Mouse (Mus musculus): ENCODE measurements at regions not wholly inside any gene's neighbourhood (a gene's known extent, or its start where the extent isn't known, plus 50 kb on each side); places are given as distances from the start of the nearest gene placed in this dataset.

- H3K9ac ChIP-seq (ENCODE audit: low read length): no peak overlapping the region
- H3K4me1 ChIP-seq (replicated peaks; ENCODE audit: control insufficient read depth, insufficient read depth, low read length): no peaks in the 10 kb centered on the region; the same call in 1 of the 2 replicates
- H3K4me3 ChIP-seq (ENCODE audit: low read length): no peak overlapping the region
- no peaks in the 10 kb centered on the region for H3K27me3 ChIP-seq (ENCODE audit: control insufficient read depth, insufficient read depth, low read depth, low read length)
- no peaks in the 10 kb centered on the region for H3K36me3 ChIP-seq (ENCODE audit: control insufficient read depth, insufficient read depth, low read length)
- WGBS: 51% methylated on average over 2 of the region's 2 CpGs
- H3K4me2 ChIP-seq (ENCODE audit: low read depth, low read length): no peak overlapping the region
- H3K27ac ChIP-seq (ENCODE audit: low read length): no peak overlapping the region
- H3K9me3 ChIP-seq (ENCODE audit: control insufficient read depth, low read length): no peaks in the 10 kb centered on the region
- peak; percentile 56; the same call in 1 of the 2 replicates for ATAC-seq (ENCODE audit: low read depth)
Observed at GRCm38 (mm10) chr9:23071006-23071405, 151.9 kb upstream of the Bmper start.

- no peaks in the 10 kb centered on the region for H3K9me3 ChIP-seq (ENCODE audit: control insufficient read depth, low read length)
- no peak overlapping the region for H3K4me2 ChIP-seq (ENCODE audit: low read depth, low read length)
- WGBS: 69% methylated on average over 8 of the region's 8 CpGs
- H3K27me3 ChIP-seq (ENCODE audit: control insufficient read depth, insufficient read depth, low read depth, low read length): no peaks in the 10 kb centered on the region
- H3K4me1 ChIP-seq (replicated peaks; ENCODE audit: control insufficient read depth, insufficient read depth, low read length): no peaks in the 10 kb centered on the region; the same call in 1 of the 2 replicates
- H3K9ac ChIP-seq (ENCODE audit: low read length): no peak overlapping the region
- H3K4me3 ChIP-seq (ENCODE audit: low read length): no peak overlapping the region
- no peak overlapping the region for H3K27ac ChIP-seq (ENCODE audit: low read length)
- no peaks in the 10 kb centered on the region for H3K36me3 ChIP-seq (ENCODE audit: control insufficient read depth, insufficient read depth, low read length)
- no peak for ATAC-seq (ENCODE audit: low read depth)
Observed at GRCm38 (mm10) chr9:23072741-23073140, 150.1 kb upstream of the Bmper start.

- Histone ChIP-seq H3K4me2 (ENCODE audit: low read depth, low read length) (peak overlapping the region; percentile 50), H3K36me3 (ENCODE audit: control insufficient read depth, insufficient read depth, low read length) (no peaks in the 10 kb centered on the region), H3K9me3 (ENCODE audit: control insufficient read depth, low read length) (no peaks in the 10 kb centered on the region), H3K27ac (ENCODE audit: low read length) (peak overlapping the region; percentile 90), H3K27me3 (ENCODE audit: control insufficient read depth, insufficient read depth, low read depth, low read length) (no peaks in the 10 kb centered on the region), H3K4me1 (replicated peaks; ENCODE audit: control insufficient read depth, insufficient read depth, low read length) (peaks cover 18% of the 10 kb centered on the region; the same call in 1 of the 2 replicates), H3K4me3 (ENCODE audit: low read length) (peak overlapping the region; percentile 26), H3K9ac (ENCODE audit: low read length) (peak overlapping the region; percentile 55)
- peak; percentile 93 for ATAC-seq (ENCODE audit: low read depth)
- WGBS: 6% methylated on average over 17 of the region's 17 CpGs
Observed at GRCm38 (mm10) chr9:23083562-23083961, 139.3 kb upstream of the Bmper start.

- H3K4me1 ChIP-seq (replicated peaks; ENCODE audit: control insufficient read depth, insufficient read depth, low read length): peaks cover 7% of the 10 kb centered on the region; the same call in 1 of the 2 replicates
- no peaks in the 10 kb centered on the region for H3K9me3 ChIP-seq (ENCODE audit: control insufficient read depth, low read length)
- H3K27me3 ChIP-seq (ENCODE audit: control insufficient read depth, insufficient read depth, low read depth, low read length): no peaks in the 10 kb centered on the region
- no peak overlapping the region for H3K27ac ChIP-seq (ENCODE audit: low read length)
- no peak for ATAC-seq (ENCODE audit: low read depth)
- H3K4me2 ChIP-seq (ENCODE audit: low read depth, low read length): no peak overlapping the region
- no peaks in the 10 kb centered on the region for H3K36me3 ChIP-seq (ENCODE audit: control insufficient read depth, insufficient read depth, low read length)
- 73% methylated on average over 2 of the region's 2 CpGs for WGBS
- no peak overlapping the region for H3K9ac ChIP-seq (ENCODE audit: low read length)
- no peak overlapping the region for H3K4me3 ChIP-seq (ENCODE audit: low read length)
Observed at GRCm38 (mm10) chr9:23089339-23089738, 133.5 kb upstream of the Bmper start.

DNA sequence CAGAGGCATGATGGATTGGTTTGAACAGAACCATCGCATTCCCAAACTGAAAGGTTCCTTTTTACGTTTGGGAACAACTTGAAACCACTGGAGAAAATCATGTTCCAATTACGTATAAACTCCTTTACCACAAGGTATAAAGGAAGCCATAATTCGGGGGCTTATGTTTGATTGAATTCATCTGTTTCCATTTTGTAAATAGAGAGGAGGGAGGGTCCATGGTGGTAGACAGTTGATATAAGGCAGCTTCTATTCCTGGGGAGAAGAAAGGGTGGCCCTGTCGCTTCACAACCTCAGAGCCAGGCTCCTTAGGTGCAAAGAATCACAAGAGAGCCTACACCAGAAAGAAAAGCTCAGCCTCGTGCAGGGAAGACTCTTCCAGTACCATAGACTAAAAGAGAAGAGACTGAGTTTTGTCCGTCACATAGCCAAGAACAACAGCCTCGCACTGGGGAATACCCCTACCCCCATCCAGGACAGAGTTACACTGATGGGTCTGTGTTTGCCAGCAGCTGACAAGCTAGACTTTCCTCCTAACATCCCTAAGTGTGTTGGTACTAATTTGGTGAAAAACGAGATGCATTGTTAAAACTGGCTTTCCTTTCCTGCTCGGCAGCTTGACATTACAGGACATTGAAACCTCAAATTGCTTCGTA lies 125.6 kb upstream of the Bmper start:
- no peaks in the 10 kb centered on the region for H3K27me3 ChIP-seq (ENCODE audit: control insufficient read depth, insufficient read depth, low read depth, low read length)
- no peak overlapping the region for H3K4me2 ChIP-seq (ENCODE audit: low read depth, low read length)
- no peak for ATAC-seq (ENCODE audit: low read depth)
- H3K9me3 ChIP-seq (ENCODE audit: control insufficient read depth, low read length): no peaks in the 10 kb centered on the region
- H3K27ac ChIP-seq (ENCODE audit: low read length): no peak overlapping the region
- WGBS: 56% methylated on average over 11 of the region's 11 CpGs
- H3K9ac ChIP-seq (ENCODE audit: low read length): no peak overlapping the region
- H3K36me3 ChIP-seq (ENCODE audit: control insufficient read depth, insufficient read depth, low read length): no peaks in the 10 kb centered on the region
- H3K4me1 ChIP-seq (replicated peaks; ENCODE audit: control insufficient read depth, insufficient read depth, low read length): no peaks in the 10 kb centered on the region
- no peak overlapping the region for H3K4me3 ChIP-seq (ENCODE audit: low read length)

GRCm38 (mm10) chr9:23101584-23101983 lies 121.3 kb upstream of the Bmper start:
- Histone ChIP-seq H3K9me3 (ENCODE audit: control insufficient read depth, low read length) (no peaks in the 10 kb centered on the region), H3K4me2 (ENCODE audit: low read depth, low read length) (no peak overlapping the region), H3K4me1 (replicated peaks; ENCODE audit: control insufficient read depth, insufficient read depth, low read length) (no peaks in the 10 kb centered on the region), H3K36me3 (ENCODE audit: control insufficient read depth, insufficient read depth, low read length) (no peaks in the 10 kb centered on the region), H3K27me3 (ENCODE audit: control insufficient read depth, insufficient read depth, low read depth, low read length) (no peaks in the 10 kb centered on the region), H3K9ac (ENCODE audit: low read length) (no peak overlapping the region), H3K27ac (ENCODE audit: low read length) (no peak overlapping the region), H3K4me3 (ENCODE audit: low read length) (no peak overlapping the region)
- no peak for ATAC-seq (ENCODE audit: low read depth)

DNA sequence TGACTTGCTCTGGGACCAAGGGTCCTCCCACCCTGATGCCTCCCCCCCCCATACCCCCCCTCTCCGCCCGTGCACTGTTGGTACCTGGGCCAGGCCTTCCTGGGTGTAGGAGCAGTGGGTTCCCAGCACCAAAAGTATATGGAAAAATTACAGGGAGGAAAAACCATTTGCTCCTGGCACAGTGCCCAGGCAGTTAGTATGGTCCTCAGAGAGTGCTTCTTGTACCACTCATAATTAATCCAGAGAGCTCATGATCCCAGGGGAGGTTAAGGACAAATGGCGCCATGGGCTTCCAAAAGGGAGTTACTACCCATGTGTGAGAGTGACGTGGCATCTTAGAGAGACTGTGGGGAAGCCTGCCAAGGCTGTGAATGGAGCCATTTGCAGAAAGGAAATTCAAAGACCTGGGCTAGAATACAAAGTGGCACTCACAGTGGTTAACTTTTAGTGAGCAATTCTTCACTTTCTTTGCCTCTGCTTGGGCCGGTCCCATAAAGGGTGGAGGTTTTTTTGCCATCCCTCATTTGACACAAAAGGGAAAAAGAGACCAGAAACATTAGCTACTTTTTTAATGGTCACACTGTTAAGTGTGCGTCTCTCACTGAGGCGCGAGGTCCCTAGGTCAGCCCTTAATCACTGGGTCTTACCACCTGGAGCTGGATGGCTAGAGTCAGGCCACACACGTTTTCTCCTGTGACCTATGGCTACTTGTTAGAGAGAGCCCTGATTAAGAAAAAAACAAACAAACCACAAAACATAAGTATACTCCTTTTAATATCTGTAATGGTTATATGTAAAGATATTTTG lies 120.7 kb upstream of the Bmper start:
- no peaks in the 10 kb centered on the region for H3K27me3 ChIP-seq (ENCODE audit: control insufficient read depth, insufficient read depth, low read depth, low read length)
- 63% methylated on average over 9 of the region's 9 CpGs for WGBS
- H3K9me3 ChIP-seq (ENCODE audit: control insufficient read depth, low read length): no peaks in the 10 kb centered on the region
- no peak overlapping the region for H3K9ac ChIP-seq (ENCODE audit: low read length)
- no peaks in the 10 kb centered on the region for H3K4me1 ChIP-seq (replicated peaks; ENCODE audit: control insufficient read depth, insufficient read depth, low read length)
- H3K27ac ChIP-seq (ENCODE audit: low read length): no peak overlapping the region
- H3K4me2 ChIP-seq (ENCODE audit: low read depth, low read length): no peak overlapping the region
- H3K4me3 ChIP-seq (ENCODE audit: low read length): no peak overlapping the region
- peak; percentile 57 for ATAC-seq (ENCODE audit: low read depth)
- H3K36me3 ChIP-seq (ENCODE audit: control insufficient read depth, insufficient read depth, low read length): no peaks in the 10 kb centered on the region

GRCm38 (mm10) chr9:23111500-23111899 lies 111.4 kb upstream of the Bmper start:
- no peak overlapping the region for H3K27ac ChIP-seq (ENCODE audit: low read length)
- H3K4me2 ChIP-seq (ENCODE audit: low read depth, low read length): no peak overlapping the region
- H3K4me1 ChIP-seq (replicated peaks; ENCODE audit: control insufficient read depth, insufficient read depth, low read length): no peaks in the 10 kb centered on the region
- ATAC-seq (ENCODE audit: low read depth): no peak
- no peak overlapping the region for H3K4me3 ChIP-seq (ENCODE audit: low read length)
- WGBS: 81% methylated on average over 6 of the region's 6 CpGs
- no peaks in the 10 kb centered on the region for H3K27me3 ChIP-seq (ENCODE audit: control insufficient read depth, insufficient read depth, low read depth, low read length)
- no peak overlapping the region for H3K9ac ChIP-seq (ENCODE audit: low read length)
- H3K36me3 ChIP-seq (ENCODE audit: control insufficient read depth, insufficient read depth, low read length): no peaks in the 10 kb centered on the region
- no peaks in the 10 kb centered on the region for H3K9me3 ChIP-seq (ENCODE audit: control insufficient read depth, low read length)

DNA sequence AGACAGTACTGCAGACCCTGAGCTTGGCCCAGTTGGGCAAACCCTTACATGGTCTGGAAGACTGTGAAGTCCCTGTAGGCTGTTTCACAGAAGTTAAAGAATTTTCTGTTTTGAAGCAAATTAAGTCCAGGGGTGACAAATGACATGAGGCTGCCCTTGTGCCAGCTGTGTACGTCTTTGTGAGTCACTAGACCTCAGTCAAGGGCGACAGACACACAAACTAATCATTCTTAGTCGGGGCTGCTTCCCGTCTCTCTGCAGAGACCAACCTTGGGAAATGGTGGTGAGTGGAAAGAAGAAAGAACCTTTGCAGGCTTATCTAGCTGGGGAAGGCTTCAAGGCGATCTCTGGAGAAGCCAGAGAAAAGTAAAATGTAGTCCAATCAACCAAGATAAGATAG lies 107.8 kb upstream of the Bmper start:
- H3K4me3 ChIP-seq (ENCODE audit: low read length): no peak overlapping the region
- 43% methylated on average over 5 of the region's 5 CpGs for WGBS
- no peaks in the 10 kb centered on the region for H3K4me1 ChIP-seq (replicated peaks; ENCODE audit: control insufficient read depth, insufficient read depth, low read length)
- no peak for ATAC-seq (ENCODE audit: low read depth)
- H3K36me3 ChIP-seq (ENCODE audit: control insufficient read depth, insufficient read depth, low read length): no peaks in the 10 kb centered on the region
- no peak overlapping the region for H3K27ac ChIP-seq (ENCODE audit: low read length)
- H3K9me3 ChIP-seq (ENCODE audit: control insufficient read depth, low read length): no peaks in the 10 kb centered on the region
- H3K4me2 ChIP-seq (ENCODE audit: low read depth, low read length): no peak overlapping the region
- H3K9ac ChIP-seq (ENCODE audit: low read length): no peak overlapping the region
- no peaks in the 10 kb centered on the region for H3K27me3 ChIP-seq (ENCODE audit: control insufficient read depth, insufficient read depth, low read depth, low read length)

Data from lung, embryonic 16.5 days (tissue).